Mouse (Mus musculus) liver, embryonic 14.5 days (tissue): ENCODE measurements around the gene Rerg.

Experiments used
- CTCF ChIP-seq: IDR thresholded peaks from 2 replicates; pipeline ENCODE4 v1.5.1; 2016; ENCODE audit warnings: antibody characterized with exemption, low read depth, control low read depth
- EP300 ChIP-seq: IDR thresholded peaks from 2 replicates; pipeline ENCODE4 v1.6.1; 2016; ENCODE audit warnings: antibody characterized with exemption, low read depth

DNA sequence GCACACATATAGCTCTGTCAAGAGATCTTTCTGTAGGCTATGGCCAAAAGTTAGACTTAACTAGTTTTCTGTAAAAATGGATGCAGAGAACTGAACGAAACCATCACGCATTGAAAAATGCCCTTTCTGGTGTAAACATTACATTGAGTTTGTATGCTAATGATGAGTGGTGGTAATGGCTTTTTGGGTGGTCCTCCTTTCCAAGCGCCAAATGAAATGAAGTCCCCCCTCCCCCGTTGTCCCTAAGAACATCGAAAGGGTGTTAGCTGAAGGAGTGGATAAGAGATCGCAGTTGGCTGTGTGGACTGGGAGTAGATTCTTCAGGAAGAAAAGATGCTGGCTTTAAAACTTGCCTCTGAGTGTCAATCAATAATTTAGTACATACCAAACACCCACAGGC lies 20.3 kb upstream of the Rerg start:
- TF ChIP-seq CTCF, result no peak
- no peak for TF ChIP-seq EP300
